Mouse (Mus musculus) forebrain, embryonic 13.5 days (tissue): Measurements from ENCODE around the gene Plxnb1. TPM values are rescaled to one million over a fixed set of nuclear protein-coding genes. Genes with fewer than 3 reads are reported as not detected.
"Not testable (repeated sequence)": the region's sequence is repeated elsewhere in the genome, so short reads cannot be mapped to it uniquely, and the experiment has no call there.

ENCODE experiments used
- ATAC-seq: fragments of 200-750 bp; cut with Nextera tagmentation; 2 replicates; pipeline ENCODE4 v1.8.0; 2017
- H3K27ac ChIP-seq: fragments of 300-500 bp; sonication (generic); 2 replicates; pipeline ENCODE4 v1.5.1; 2015; ENCODE audit warnings: inconsistent platforms, mild to moderate bottlenecking, moderate library complexity
- H3K27me3 ChIP-seq: fragments of 300-500 bp; sonication (generic); 2 replicates; pipeline ENCODE4 v1.6.1; 2015; ENCODE audit warnings: mild to moderate bottlenecking, inconsistent platforms
- H3K36me3 ChIP-seq: fragments of 300-500 bp; sonication (generic); 2 replicates; pipeline ENCODE4 v1.6.1; 2015; ENCODE audit warnings: mild to moderate bottlenecking, inconsistent platforms; ENCODE audit not compliant: poor library complexity, severe bottlenecking
- H3K4me1 ChIP-seq: fragments of 300-500 bp; sonication (generic); 2 replicates; pipeline ENCODE4 v1.6.1; 2015; ENCODE audit warnings: inconsistent platforms
- H3K4me2 ChIP-seq: fragments of 300-500 bp; sonication (generic); 2 replicates; pipeline ENCODE4 v1.6.1; 2015; ENCODE audit warnings: inconsistent platforms, mild to moderate bottlenecking, moderate library complexity
- H3K4me3 ChIP-seq: fragments of 300-500 bp; sonication (generic); 2 replicates; pipeline ENCODE4 v1.5.1; 2015; ENCODE audit warnings: mild to moderate bottlenecking, inconsistent platforms
- H3K9ac ChIP-seq: fragments of 300-500 bp; sonication (generic); 2 replicates; pipeline ENCODE4 v1.6.1; 2015; ENCODE audit warnings: mild to moderate bottlenecking, inconsistent platforms
- H3K9me3 ChIP-seq: fragments of 300-500 bp; sonication (generic); replicated peaks from 2 replicates; pipeline ENCODE4 v1.6.1; 2016; ENCODE audit warnings: inconsistent platforms
- WGBS: fragments of 180-500 bp; shearing (Covaris S2); methylation state at CpG from one replicate; pipeline ENCODE4 v1.1.7; 2015; 5-methylcytosine and 5-hydroxymethylcytosine counted together
- polyA plus RNA-seq: library from polyadenylated mRNA; unstranded; fragments of >200 nt; fragmentation: Nextera tagmentation; extraction: Ambion mirVana; gene quantifications from 2 replicates; pipeline ENCODE4 v1.2.1, GENCODE M21; 2015

Plxnb1 gene
- polyA plus RNA-seq, 1 experiment from 2014 or later, result 22.4 TPM

- peaks cover 7% of the 10 kb centered on the region; the same call in 1 of the 2 replicates for H3K4me1 ChIP-seq
- no peak for ATAC-seq
- H3K9me3 ChIP-seq, result no peaks in the 10 kb centered on the region
- WGBS, result 89% methylated on average over 3 of the region's 3 CpGs
- no peak overlapping the region for H3K27ac ChIP-seq
- peaks cover 17% of the 10 kb centered on the region for H3K36me3 ChIP-seq
- H3K4me2 ChIP-seq, result no peak overlapping the region
- H3K4me3 ChIP-seq, result no peak overlapping the region
- no peak overlapping the region for H3K9ac ChIP-seq
- no peaks in the 10 kb centered on the region for H3K27me3 ChIP-seq
Observed at GRCm38 (mm10) chr9:109124164-109124563, 29.0 kb downstream of the Plxnb1 start.

- no peak for ATAC-seq
- Histone ChIP-seq H3K4me3 (no peak overlapping the region), H3K9me3 (no peaks in the 10 kb centered on the region), H3K4me2 (no peak overlapping the region), H3K27me3 (no peaks in the 10 kb centered on the region), H3K4me1 (peaks cover 7% of the 10 kb centered on the region; the same call in 1 of the 2 replicates), H3K27ac (no peak overlapping the region), H3K36me3 (peaks cover 9% of the 10 kb centered on the region), H3K9ac (no peak overlapping the region)
- 93% methylated on average over 2 of the region's 2 CpGs for WGBS
Observed at GRCm38 (mm10) chr9:109125043-109125442, 29.9 kb downstream of the Plxnb1 start.

- Histone ChIP-seq H3K27ac (no peak overlapping the region), H3K27me3 (no peaks in the 10 kb centered on the region), H3K9me3 (no peaks in the 10 kb centered on the region), H3K36me3 (peaks cover 4% of the 10 kb centered on the region), H3K4me1 (peaks cover 7% of the 10 kb centered on the region; the same call in 1 of the 2 replicates), H3K4me3 (no peak overlapping the region), H3K4me2 (no peak overlapping the region), H3K9ac (no peak overlapping the region)
- WGBS, result 79% methylated on average over 3 of the region's 3 CpGs
- ATAC-seq, result no peak
Observed at GRCm38 (mm10) chr9:109125481-109125880, 30.3 kb downstream of the Plxnb1 start.

- 89% methylated on average over 4 of the region's 4 CpGs for WGBS
- no peak overlapping the region for H3K27ac ChIP-seq
Observed at GRCm38 (mm10) chr9:109127076-109127475, 31.9 kb downstream of the Plxnb1 start.

GRCm38 (mm10) chr9:109128211-109128610, 33.0 kb downstream of the Plxnb1 start:
- Histone ChIP-seq H3K4me1 (peaks cover 4% of the 10 kb centered on the region; the same call in 1 of the 2 replicates), H3K9ac (no peak overlapping the region), H3K36me3 (no peaks in the 10 kb centered on the region), H3K4me2 (no peak overlapping the region), H3K4me3 (no peak overlapping the region), H3K27ac (no peak overlapping the region), H3K27me3 (no peaks in the 10 kb centered on the region), H3K9me3 (no peaks in the 10 kb centered on the region)
- WGBS, result 55% methylated on average over 3 of the region's 3 CpGs
- 0 out of 2 replicates have a peak, but pooled peaks have one; percentile 27 for ATAC-seq

More at GRCm38 (mm10) chr9:109127076-109127475, 31.9 kb downstream of the Plxnb1 start:
- no peak overlapping the region for H3K4me2 ChIP-seq
- no peak overlapping the region for H3K9ac ChIP-seq
- no peaks in the 10 kb centered on the region for H3K9me3 ChIP-seq
- no peak for ATAC-seq
- H3K36me3 ChIP-seq, result no peaks in the 10 kb centered on the region
- H3K27me3 ChIP-seq, result no peaks in the 10 kb centered on the region
- H3K4me1 ChIP-seq, result peaks cover 7% of the 10 kb centered on the region; the same call in 1 of the 2 replicates
- H3K4me3 ChIP-seq, result no peak overlapping the region

- Histone ChIP-seq H3K4me3 (no peak overlapping the region), H3K4me1 (no peaks in the 10 kb centered on the region), H3K9me3 (no peaks in the 10 kb centered on the region), H3K4me2 (no peak overlapping the region), H3K27ac (no peak overlapping the region), H3K36me3 (no peaks in the 10 kb centered on the region), H3K9ac (no peak overlapping the region), H3K27me3 (no peaks in the 10 kb centered on the region)
- ATAC-seq, result no peak
- WGBS, result 92% methylated on average over 5 of the region's 5 CpGs
Observed at GRCm38 (mm10) chr9:109130076-109130475, 34.9 kb downstream of the Plxnb1 start.

- WGBS, result 72% methylated on average over 4 of the region's 4 CpGs
Observed at GRCm38 (mm10) chr9:109140414-109140813, 45.2 kb downstream of the Plxnb1 start.

GRCm38 (mm10) chr9:109161941-109162340, 66.8 kb downstream of the Plxnb1 start, which contains the start of gene Fbxw21:
Gene Fbxw21, minus strand, starts transcription at chr9:109162041.
- Histone ChIP-seq H3K9ac (no peak within 1 kb of the TSS), H3K27me3 (no peaks in the 10 kb centered on the region), H3K27ac (no peak within 1 kb of the TSS), H3K4me1 (no peaks in the 10 kb centered on the region), H3K36me3 (no peaks in the 10 kb centered on the region), H3K4me2 (no peak within 1 kb of the TSS), H3K9me3 (no peaks in the 10 kb centered on the region), H3K4me3 (no peak within 1 kb of the TSS)
- no peak for ATAC-seq
- 69% methylated on average over 3 of the region's 3 CpGs for WGBS

More at GRCm38 (mm10) chr9:109140414-109140813, 45.2 kb downstream of the Plxnb1 start:
- not testable (repeated sequence) for H3K27me3 ChIP-seq, ATAC-seq, H3K4me3 ChIP-seq, H3K9ac ChIP-seq, H3K4me2 ChIP-seq, H3K4me1 ChIP-seq, H3K36me3 ChIP-seq, H3K27ac ChIP-seq, H3K9me3 ChIP-seq

- Histone ChIP-seq H3K9ac (no peak overlapping the region), H3K4me3 (no peak overlapping the region), H3K4me1 (no peaks in the 10 kb centered on the region), H3K4me2 (no peak overlapping the region), H3K36me3 (no peaks in the 10 kb centered on the region), H3K9me3 (peaks cover 8% of the 10 kb centered on the region; the same call in 1 of the 2 replicates), H3K27ac (no peak overlapping the region), H3K27me3 (no peaks in the 10 kb centered on the region)
- no peak for ATAC-seq
Observed at GRCm38 (mm10) chr9:109167316-109167715, 72.1 kb downstream of the Plxnb1 start.

Other genes with a start within 250 kb of the Plxnb1 start
- gene Slc26a6, start 242.1 kb upstream of the Plxnb1 start, polyA plus RNA-seq, result 8.1 and 8.5 TPM in 2 replicates
- gene Tmem89, start 180.8 kb upstream of the Plxnb1 start, polyA plus RNA-seq, result 0.25 TPM in 1 of 2 replicates, not detected in the other
- gene Uqcrc1, start 158.8 kb upstream of the Plxnb1 start, polyA plus RNA-seq, result 361 and 379 TPM in 2 replicates
- gene Col7a1, start 141.8 kb upstream of the Plxnb1 start, polyA plus RNA-seq, result 1.2 and 1.6 TPM in 2 replicates
- not detected in 2 replicates for gene Ucn2, start 109.4 kb upstream of the Plxnb1 start, polyA plus RNA-seq
- gene Pfkfb4, start 103.6 kb upstream of the Plxnb1 start, polyA plus RNA-seq, result 14.5 and 16.8 TPM in 2 replicates
- gene Shisa5, start 56.8 kb upstream of the Plxnb1 start, polyA plus RNA-seq, result 33.6 and 35.1 TPM in 2 replicates
- gene Trex1, start 35.7 kb upstream of the Plxnb1 start, polyA plus RNA-seq, result 9.3 and 13.0 TPM in 2 replicates
- 31.4 and 31.5 TPM in 2 replicates for gene Atrip, start 21.3 kb upstream of the Plxnb1 start, polyA plus RNA-seq
- gene Ccdc51, start 12.9 kb upstream of the Plxnb1 start, polyA plus RNA-seq, result 17.9 and 18.9 TPM in 2 replicates
- 693 and 750 TPM in 2 replicates for gene Tma7, start 12.8 kb upstream of the Plxnb1 start, polyA plus RNA-seq
- not detected in 2 replicates for gene Fbxw21, start 66.7 kb downstream of the Plxnb1 start, polyA plus RNA-seq
- not detected in 2 replicates for gene Fbxw13, start 100.6 kb downstream of the Plxnb1 start, polyA plus RNA-seq
- gene Fbxw20, start 139.4 kb downstream of the Plxnb1 start, polyA plus RNA-seq, result not detected in 2 replicates
- gene Fbxw14, start 192.3 kb downstream of the Plxnb1 start, polyA plus RNA-seq, result not detected in 2 replicates
- gene Fbxw28, start 244.3 kb downstream of the Plxnb1 start, polyA plus RNA-seq, result not detected in 2 replicates